Mouse (Mus musculus) forebrain, embryonic 15.5 days (tissue): ENCODE data around the gene Zbtb17. TPM values are rescaled to one million over a fixed set of nuclear protein-coding genes. Genes with fewer than 3 reads are reported as not detected.

Source experiments
- ATAC-seq: fragments of 200-750 bp; cut with Nextera tagmentation; replicated peaks from 2 replicates; pipeline ENCODE4 v1.8.0; 2017; ENCODE audit warnings: mild to moderate bottlenecking, moderate TSS enrichment, moderate library complexity
- H3K27ac ChIP-seq: fragments of 300-500 bp; sonication (generic); replicated peaks from 2 replicates; pipeline ENCODE4 v1.5.1; 2015; ENCODE audit warnings: mild to moderate bottlenecking, inconsistent platforms
- H3K27me3 ChIP-seq: fragments of 300-500 bp; sonication (generic); 2 replicates; pipeline ENCODE4 v1.6.1; 2015; ENCODE audit warnings: inconsistent platforms
- H3K36me3 ChIP-seq: fragments of 300-500 bp; sonication (generic); 2 replicates; pipeline ENCODE4 v1.6.1; 2015; ENCODE audit warnings: mild to moderate bottlenecking, inconsistent platforms
- H3K4me1 ChIP-seq: fragments of 300-500 bp; sonication (generic); 2 replicates; pipeline ENCODE4 v1.6.1; 2015; ENCODE audit warnings: inconsistent platforms
- H3K4me2 ChIP-seq: fragments of 300-500 bp; sonication (generic); replicated peaks from 2 replicates; pipeline ENCODE4 v1.6.1; 2015; ENCODE audit warnings: mild to moderate bottlenecking, inconsistent platforms
- H3K4me3 ChIP-seq: fragments of 300-500 bp; sonication (generic); 2 replicates; pipeline ENCODE4 v1.5.1; 2015; ENCODE audit warnings: mild to moderate bottlenecking, inconsistent platforms
- H3K9ac ChIP-seq: fragments of 300-500 bp; sonication (generic); replicated peaks from 2 replicates; pipeline ENCODE4 v1.6.1; 2015; ENCODE audit warnings: mild to moderate bottlenecking, inconsistent platforms
- H3K9me3 ChIP-seq: fragments of 300-500 bp; sonication (generic); 2 replicates; pipeline ENCODE4 v1.6.1; 2016; ENCODE audit warnings: inconsistent platforms
- WGBS: fragments of 180-500 bp; shearing (Covaris S2); methylation state at CpG from one replicate; pipeline ENCODE4 v1.1.7; 2015; ENCODE audit warnings: mixed read lengths; 5-methylcytosine and 5-hydroxymethylcytosine counted together
- polyA plus RNA-seq: library from polyadenylated mRNA; unstranded; fragments of >200 nt; fragmentation: Nextera tagmentation; extraction: Ambion mirVana; gene quantifications from 2 replicates; pipeline ENCODE4 v1.2.1, GENCODE M21; 2015

Gene Zbtb17
- polyA plus RNA-seq, 1 experiment from 2014 or later: 61.8 TPM

DNA sequence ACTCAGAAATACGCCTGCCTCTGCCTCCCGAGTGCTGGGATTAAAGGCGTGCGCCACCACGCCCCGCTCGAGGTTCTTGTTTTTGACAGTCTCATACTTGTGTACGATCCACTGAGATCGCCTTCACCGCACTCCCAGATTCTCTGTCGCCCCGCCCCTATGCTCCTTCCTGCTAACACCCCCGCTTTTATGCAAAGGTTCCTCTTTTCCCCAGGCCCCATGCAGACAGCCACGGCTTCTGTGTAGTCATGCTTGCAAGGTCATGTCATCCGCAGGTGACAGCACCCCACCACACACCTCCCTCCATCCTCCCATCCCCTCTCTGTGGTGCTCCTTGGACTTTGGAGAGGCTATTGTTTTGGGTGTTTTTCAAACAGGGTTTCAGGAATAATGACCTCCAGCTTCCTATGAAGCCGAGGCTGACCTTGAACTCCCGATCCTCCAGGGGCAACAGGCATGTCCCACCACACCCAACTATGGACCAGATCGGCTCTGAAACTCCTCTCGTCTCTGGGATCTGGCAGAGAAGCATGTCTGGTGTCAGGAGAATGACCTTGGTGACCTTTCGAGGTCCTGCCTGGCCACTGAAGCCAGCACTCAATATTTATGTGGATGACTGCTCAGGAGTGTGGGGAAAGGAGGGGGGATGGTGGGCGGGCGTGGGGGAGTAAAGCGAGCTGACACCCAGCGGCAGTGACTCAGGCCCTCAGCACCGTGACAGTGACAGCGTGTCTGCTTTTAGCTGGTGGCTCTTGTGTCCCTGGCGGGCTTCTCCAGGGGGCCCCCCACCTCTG lies 24.9 kb upstream of the Zbtb17 start:
- Histone ChIP-seq H3K4me1 (no peaks in the 10 kb centered on the region), H3K27me3 (no peaks in the 10 kb centered on the region; the same call in 1 of the 2 replicates), H3K9me3 (no peaks in the 10 kb centered on the region), H3K4me2 (no peak overlapping the region), H3K27ac (no peak overlapping the region), H3K9ac (no peak overlapping the region), H3K36me3 (no peaks in the 10 kb centered on the region), H3K4me3 (no peak overlapping the region)
- 73% methylated on average over 27 of the region's 27 CpGs for WGBS
- no peak for ATAC-seq

DNA sequence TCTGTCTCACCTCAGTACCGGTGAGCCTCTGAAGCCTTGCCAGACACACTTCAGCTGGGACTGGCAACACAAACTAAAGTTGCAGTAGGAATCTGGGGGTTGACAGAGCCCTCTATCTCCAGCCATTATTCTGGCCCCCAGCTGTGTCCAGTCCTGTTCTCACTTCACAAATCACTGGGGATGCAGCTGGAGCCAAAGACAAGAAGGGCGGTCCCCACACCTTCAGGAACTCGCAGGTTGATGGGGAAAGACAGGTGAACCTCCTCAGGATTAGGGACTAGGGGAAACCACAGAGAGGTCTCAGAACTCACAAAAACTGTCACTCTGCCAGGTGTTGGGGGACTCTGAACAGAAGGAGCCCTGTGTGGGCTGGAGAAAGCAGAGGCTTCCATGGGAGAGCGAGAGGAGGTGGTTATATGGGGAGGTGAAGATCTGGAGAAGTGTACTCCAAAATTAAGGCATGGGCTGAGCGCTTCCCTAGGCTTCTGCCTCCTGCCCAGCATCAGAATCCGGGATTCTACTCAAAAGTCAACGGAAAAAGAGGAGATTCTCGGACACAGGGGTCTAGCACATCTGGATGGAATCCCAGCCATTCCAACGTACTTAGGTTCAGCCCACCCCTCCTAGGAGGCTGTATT lies 24.1 kb upstream of the Zbtb17 start, which contains the start of gene Hspb7:
Gene Hspb7, plus strand, starts transcription at position 588 of the 638 bp plus-strand sequence.
- H3K36me3 ChIP-seq: no peaks in the 10 kb centered on the region
- no peak for ATAC-seq
- WGBS: 64% methylated on average over 9 of the region's 9 CpGs

DNA sequence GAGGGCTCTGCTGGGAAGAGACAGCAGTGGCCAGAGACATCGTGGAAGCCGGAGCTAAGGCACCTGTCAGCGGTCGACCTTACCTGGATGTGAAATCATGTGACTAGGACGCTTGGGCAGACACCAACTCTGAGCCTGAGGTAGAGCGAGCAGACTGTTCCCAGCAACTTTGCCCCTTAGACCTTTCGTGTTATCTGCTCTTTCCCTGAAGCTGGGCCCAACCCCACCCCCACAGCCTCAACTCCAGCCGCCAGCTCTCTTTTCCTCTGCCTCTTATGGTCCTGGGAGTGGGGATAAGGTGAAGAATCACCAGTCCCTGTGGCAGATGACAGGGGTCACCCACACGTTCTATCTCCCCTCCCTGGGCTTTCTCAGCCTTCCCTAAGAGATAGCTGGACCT lies 23.6 kb upstream of the Zbtb17 start:
- Histone ChIP-seq H3K9ac (no peak overlapping the region), H3K9me3 (no peaks in the 10 kb centered on the region), H3K27me3 (no peaks in the 10 kb centered on the region; the same call in 1 of the 2 replicates), H3K4me3 (no peak overlapping the region), H3K36me3 (no peaks in the 10 kb centered on the region), H3K4me1 (peaks cover 8% of the 10 kb centered on the region), H3K4me2 (no peak overlapping the region), H3K27ac (no peak overlapping the region)
- WGBS: 61% methylated on average over 9 of the region's 9 CpGs
- no peak for ATAC-seq

More for the DNA sequence above, 24.1 kb upstream of the Zbtb17 start, which contains the start of gene Hspb7:
- H3K27me3 ChIP-seq: no peaks in the 10 kb centered on the region; the same call in 1 of the 2 replicates
- H3K9me3 ChIP-seq: no peaks in the 10 kb centered on the region
- peaks cover 3% of the 10 kb centered on the region for H3K4me1 ChIP-seq
- no peak within 1 kb of the TSS for H3K9ac ChIP-seq
- no peak within 1 kb of the TSS for H3K27ac ChIP-seq
- no peak within 1 kb of the TSS for H3K4me3 ChIP-seq
- no peak within 1 kb of the TSS for H3K4me2 ChIP-seq

DNA sequence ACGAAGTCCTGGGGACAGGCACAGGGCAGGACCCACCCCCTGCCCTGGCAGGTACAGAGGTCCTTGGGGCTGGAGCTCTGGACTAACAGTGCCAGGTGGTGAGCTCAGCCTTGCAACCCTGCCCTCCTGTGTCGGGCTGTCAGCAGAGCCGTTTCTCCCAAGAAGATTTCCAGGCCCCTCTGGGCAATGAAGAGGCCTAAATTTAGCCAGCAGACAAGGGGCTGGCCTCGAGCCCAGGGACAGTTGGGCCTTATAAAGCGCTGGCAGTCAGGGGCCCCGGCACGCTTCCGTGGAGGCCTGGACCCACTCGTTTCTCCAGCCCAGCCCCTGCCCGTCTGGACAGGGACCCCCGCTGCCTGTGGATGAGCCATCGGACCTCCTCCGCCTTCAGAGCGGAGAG lies 23.0 kb upstream of the Zbtb17 start:
- Histone ChIP-seq H3K4me1 (peaks cover 10% of the 10 kb centered on the region), H3K4me3 (no peak overlapping the region), H3K27ac (no peak overlapping the region), H3K27me3 (no peaks in the 10 kb centered on the region; the same call in 1 of the 2 replicates), H3K9ac (no peak overlapping the region), H3K36me3 (no peaks in the 10 kb centered on the region), H3K4me2 (no peak overlapping the region), H3K9me3 (no peaks in the 10 kb centered on the region)
- no peak for ATAC-seq
- 71% methylated on average over 14 of the region's 14 CpGs for WGBS

DNA sequence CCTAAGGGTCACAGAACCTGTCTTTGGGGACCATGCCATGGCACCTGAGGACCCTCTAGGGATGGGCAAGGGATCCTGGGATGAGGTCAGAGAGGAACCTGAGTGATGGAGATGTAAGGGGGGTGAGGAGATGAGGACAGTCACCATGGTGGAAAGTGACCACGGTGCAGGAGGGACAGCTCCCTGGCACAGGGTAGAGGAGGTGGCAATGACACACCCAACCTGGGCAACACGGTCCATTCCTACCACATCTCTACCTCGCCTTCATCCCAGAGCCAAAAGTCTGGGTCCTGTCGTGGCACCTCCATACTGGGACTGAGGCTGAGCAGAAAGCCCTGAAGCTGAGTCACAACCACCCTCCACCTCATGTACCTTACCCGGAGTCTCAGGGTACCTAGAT lies 21.6 kb upstream of the Zbtb17 start:
- Histone ChIP-seq H3K4me3 (no peak overlapping the region), H3K4me1 (peaks cover 10% of the 10 kb centered on the region), H3K36me3 (no peaks in the 10 kb centered on the region), H3K9ac (no peak overlapping the region), H3K9me3 (no peaks in the 10 kb centered on the region), H3K4me2 (no peak overlapping the region), H3K27ac (no peak overlapping the region), H3K27me3 (no peaks in the 10 kb centered on the region; the same call in 1 of the 2 replicates)
- 81% methylated on average over 5 of the region's 5 CpGs for WGBS
- ATAC-seq: no peak

DNA sequence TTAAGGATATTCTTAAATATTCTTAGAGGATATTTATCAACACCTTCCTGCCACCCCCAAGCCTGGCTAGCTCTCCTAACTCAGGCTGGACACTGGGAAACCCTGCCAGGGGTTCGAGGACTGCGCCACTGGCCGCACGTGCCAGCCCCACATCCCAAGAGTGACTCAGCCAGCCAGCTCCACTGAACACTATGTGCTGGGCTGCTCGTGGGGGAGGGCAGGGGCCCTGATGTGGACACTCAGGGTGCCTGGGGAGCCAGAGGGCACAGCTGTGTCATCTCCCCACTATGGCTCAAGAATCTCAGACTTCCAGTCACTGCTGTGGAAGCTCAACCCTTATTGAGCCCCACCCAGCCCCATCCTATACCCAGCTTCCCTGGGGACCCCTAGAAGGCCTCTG lies 21.2 kb upstream of the Zbtb17 start:
- Histone ChIP-seq H3K9ac (no peak overlapping the region), H3K27me3 (no peaks in the 10 kb centered on the region; the same call in 1 of the 2 replicates), H3K4me3 (no peak overlapping the region), H3K36me3 (no peaks in the 10 kb centered on the region), H3K4me2 (no peak overlapping the region), H3K9me3 (no peaks in the 10 kb centered on the region), H3K27ac (no peak overlapping the region), H3K4me1 (peaks cover 10% of the 10 kb centered on the region)
- WGBS: 81% methylated on average over 5 of the region's 5 CpGs
- ATAC-seq: no peak

DNA sequence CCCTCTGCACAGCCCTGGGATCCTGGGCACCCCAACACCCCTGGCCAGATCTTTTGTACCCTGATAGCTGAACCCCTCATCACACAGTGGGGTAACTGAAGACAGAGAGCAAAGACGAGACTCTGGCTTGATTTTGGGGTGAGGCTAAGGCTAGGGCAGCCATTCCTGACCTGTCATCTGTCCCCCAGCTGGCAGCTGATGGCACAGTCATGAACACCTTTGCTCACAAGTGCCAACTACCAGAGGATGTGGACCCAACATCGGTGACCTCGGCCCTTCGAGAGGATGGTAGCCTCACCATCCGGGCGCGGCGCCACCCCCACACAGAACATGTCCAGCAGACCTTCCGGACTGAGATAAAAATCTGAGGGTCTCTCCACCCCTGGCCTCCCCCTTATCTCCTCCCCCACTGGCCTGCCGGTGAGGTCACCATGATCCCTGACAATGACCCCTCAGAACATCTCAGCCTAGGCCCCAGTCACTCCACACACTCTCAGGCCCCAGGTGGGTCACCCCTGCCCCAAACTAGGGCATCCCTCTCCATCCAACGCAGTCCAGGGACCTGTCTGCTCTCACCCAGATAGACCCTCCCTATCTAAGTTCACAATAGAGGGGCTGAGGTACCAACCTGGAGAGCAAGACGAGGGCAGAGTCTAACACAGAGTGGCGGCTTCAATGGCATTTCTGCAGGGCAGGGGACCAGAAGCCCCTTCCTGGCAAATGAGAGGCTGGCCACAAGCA lies 20.6 kb upstream of the Zbtb17 start:
- no peak overlapping the region for H3K9ac ChIP-seq
- H3K27ac ChIP-seq: no peak overlapping the region
- no peak overlapping the region for H3K4me2 ChIP-seq
- no peak overlapping the region for H3K4me3 ChIP-seq
- no peaks in the 10 kb centered on the region; the same call in 1 of the 2 replicates for H3K27me3 ChIP-seq
- peaks cover 10% of the 10 kb centered on the region for H3K4me1 ChIP-seq
- 87% methylated on average over 13 of the region's 13 CpGs for WGBS
- ATAC-seq: no peak
- no peaks in the 10 kb centered on the region for H3K36me3 ChIP-seq
- no peaks in the 10 kb centered on the region for H3K9me3 ChIP-seq

DNA sequence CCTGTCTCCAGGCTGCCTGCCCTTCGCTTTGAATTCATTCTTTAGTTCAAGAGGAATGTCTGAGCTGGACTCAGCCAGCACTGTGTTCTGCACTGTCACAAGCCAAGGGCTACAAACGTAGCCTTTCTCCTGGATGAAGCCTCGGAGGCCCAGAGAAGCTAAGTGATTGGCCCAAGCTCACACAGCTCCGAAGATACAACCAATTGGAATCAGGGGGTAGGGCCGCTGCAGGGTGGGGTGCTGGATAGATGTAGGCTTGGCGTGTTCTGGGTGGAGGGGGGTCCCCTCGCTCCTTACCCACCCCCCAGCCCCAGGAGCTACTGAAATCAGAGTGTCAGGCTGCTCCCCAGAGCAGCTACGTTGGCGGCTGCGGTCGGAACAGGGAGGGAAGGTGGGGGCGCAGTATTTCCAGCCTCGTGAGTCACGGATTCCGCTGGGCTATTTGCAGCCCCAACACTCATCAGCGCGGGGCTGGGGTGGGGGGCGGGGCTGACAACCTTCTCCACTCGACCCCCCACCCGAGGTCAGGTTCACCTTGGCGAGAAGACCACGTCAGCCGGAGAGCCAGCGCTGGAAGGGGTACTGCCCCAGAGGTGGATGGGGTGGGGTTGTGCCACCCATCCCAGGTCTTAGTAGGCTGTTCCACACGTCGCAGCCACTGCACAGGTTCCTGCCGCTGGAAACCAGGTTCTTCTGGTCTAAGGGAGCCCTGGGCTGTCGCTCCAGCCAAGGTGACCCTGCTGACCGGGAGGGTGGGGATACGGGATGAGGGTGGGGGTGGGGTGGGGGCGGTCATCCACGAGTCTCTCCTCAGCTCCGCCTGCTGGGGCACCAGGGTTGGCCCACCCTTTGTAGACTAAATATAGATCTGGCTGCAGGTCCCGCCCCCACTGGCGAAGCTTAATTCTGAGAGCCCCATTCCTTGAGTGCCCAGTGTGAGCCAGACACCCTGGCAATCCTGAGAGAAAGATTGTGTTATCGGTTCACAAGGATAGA lies 18.7 kb upstream of the Zbtb17 start:
- Histone ChIP-seq H3K9me3 (no peaks in the 10 kb centered on the region), H3K4me2 (peak overlapping the region; percentile 81), H3K4me3 (peak overlapping the region; percentile 49), H3K36me3 (no peaks in the 10 kb centered on the region), H3K27ac (no peak overlapping the region), H3K4me1 (peaks cover 10% of the 10 kb centered on the region), H3K27me3 (no peaks in the 10 kb centered on the region; the same call in 1 of the 2 replicates), H3K9ac (peak overlapping the region; percentile 55)
- WGBS: 4% methylated on average over 35 of the region's 36 CpGs
- ATAC-seq: peak; percentile 97

DNA sequence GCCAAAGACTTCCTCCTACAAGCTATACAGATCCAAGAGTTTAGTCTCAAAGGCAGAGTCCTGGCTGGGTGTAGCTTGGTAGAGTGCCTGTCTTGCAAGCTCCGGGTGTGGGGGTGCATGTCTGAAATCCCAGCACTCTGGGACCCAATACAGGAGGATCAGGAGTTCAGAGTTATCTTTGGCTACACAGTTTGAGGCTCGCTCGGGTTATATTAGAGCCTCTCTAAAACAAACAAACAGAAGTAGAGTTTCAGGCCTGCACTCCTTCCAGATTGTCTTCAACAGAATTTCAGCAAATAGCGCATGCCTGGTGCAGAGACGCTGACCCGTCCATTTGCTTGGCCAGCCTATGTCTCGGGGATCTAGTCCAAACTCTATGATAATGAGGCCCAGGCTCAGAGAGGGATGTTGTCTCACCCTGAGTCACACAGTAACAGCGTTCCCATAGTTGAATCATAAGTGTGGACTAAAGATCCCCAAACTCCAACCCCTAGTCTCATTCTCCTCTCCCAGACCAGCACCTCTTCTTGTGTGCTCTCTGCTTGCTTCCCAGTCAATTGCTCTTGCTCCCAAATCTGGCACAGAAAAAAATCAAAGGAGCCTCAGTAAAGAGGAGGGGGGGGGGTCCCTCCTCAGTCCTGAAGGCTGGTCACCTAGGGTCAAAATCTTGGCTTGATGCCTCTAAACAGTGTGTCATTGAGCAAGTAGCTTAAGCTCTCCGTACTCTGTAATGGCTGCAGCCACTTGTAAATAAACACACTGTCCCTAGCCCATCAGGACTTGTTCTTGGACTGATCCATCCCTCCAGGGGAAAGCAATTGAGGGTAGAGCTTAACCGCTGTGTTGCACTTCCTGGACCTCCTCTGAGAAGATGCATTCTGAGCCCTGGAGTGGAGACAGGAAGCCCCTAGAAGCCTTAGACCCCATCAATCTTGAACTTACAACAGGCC lies 17.4 kb upstream of the Zbtb17 start:
- Histone ChIP-seq H3K4me1 (peaks cover 10% of the 10 kb centered on the region), H3K36me3 (no peaks in the 10 kb centered on the region), H3K27ac (no peak overlapping the region), H3K4me2 (no peak overlapping the region; the same call in 1 of the 2 replicates), H3K4me3 (no peak overlapping the region), H3K9ac (no peak overlapping the region), H3K9me3 (no peaks in the 10 kb centered on the region), H3K27me3 (no peaks in the 10 kb centered on the region; the same call in 1 of the 2 replicates)
- 83% methylated on average over 10 of the region's 10 CpGs for WGBS
- ATAC-seq: no peak

DNA sequence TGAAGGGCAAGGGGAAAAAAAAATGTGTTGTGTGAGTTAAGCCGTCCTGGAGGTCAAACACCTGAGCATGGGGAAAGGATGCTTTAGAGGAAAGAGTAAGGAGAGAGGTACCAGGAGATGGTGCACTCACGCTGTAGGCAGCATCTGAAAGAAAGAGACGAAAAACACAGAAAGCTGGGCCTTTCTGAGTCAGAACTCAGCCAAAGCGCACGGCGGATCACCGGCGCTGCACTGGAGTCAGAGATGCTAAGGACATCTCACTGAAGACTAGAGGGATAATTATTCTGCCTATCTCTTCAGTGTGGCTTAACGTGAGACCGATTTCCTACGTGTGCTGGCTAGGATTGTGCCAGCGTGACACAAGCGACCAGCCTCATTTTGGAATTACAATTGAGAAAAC lies 16.5 kb upstream of the Zbtb17 start:
- no peak for ATAC-seq
- peaks cover 10% of the 10 kb centered on the region for H3K4me1 ChIP-seq
- no peak overlapping the region for H3K4me3 ChIP-seq
- no peak overlapping the region for H3K9ac ChIP-seq
- WGBS: 82% methylated on average over 13 of the region's 13 CpGs
- H3K27me3 ChIP-seq: no peaks in the 10 kb centered on the region; the same call in 1 of the 2 replicates
- no peak overlapping the region for H3K4me2 ChIP-seq
- H3K36me3 ChIP-seq: no peaks in the 10 kb centered on the region
- H3K27ac ChIP-seq: no peak overlapping the region
- H3K9me3 ChIP-seq: no peaks in the 10 kb centered on the region
